Mouse (Mus musculus): Measurements from ENCODE around the gene Chd2.

Chd2 gene

GRCm38 (mm10) chr7:73478157-73479058 lies 63.2 kb downstream of the Chd2 start:
- in situ Hi-C loops (cut with MboI, MseI) = no loop called here

GRCm38 (mm10) chr7:73467741-73468140 lies 73.9 kb downstream of the Chd2 start:
- in situ Hi-C loops (cut with MboI, MseI) = no loop called here

GRCm38 (mm10) chr7:73463546-73463945 lies 78.1 kb downstream of the Chd2 start:
- in situ Hi-C loops (cut with MboI, MseI) = no loop called here

GRCm38 (mm10) chr7:73454113-73454512 lies 87.5 kb downstream of the Chd2 start:
- in situ Hi-C loops (cut with MboI, MseI) = loop anchor here in 1 of 2 experiments (5.0 kb wide), 1 partner anchor 38 kb away; no protein-coding TSS in a partner anchor

GRCm38 (mm10) chr7:73452187-73452808 lies 89.3 kb downstream of the Chd2 start:
- in situ Hi-C loops (cut with MboI, MseI) = loop anchor here in 1 of 2 experiments (5.0 kb wide), 1 partner anchor 40 kb away; no protein-coding TSS in a partner anchor

- in situ Hi-C loops (cut with MboI, MseI) = loop anchor here in 1 of 2 experiments (5.0 kb wide), 1 partner anchor 41 kb away; no protein-coding TSS in a partner anchor
Observed at GRCm38 (mm10) chr7:73451594-73451993, 90.0 kb downstream of the Chd2 start.

GRCm38 (mm10) chr7:73442246-73442645 lies 99.4 kb downstream of the Chd2 start:
- in situ Hi-C loops (cut with MboI, MseI) = no loop called here

- in situ Hi-C loops (cut with MboI, MseI) = no loop called here
Observed at GRCm38 (mm10) chr7:73441802-73442201, 99.8 kb downstream of the Chd2 start.

- in situ Hi-C loops (cut with MboI, MseI) = loop anchor here in 1 of 2 experiments (5.0 kb wide), 1 partner anchor 37 kb away; no protein-coding TSS in a partner anchor
Observed at GRCm38 (mm10) chr7:73435685-73436084, 105.9 kb downstream of the Chd2 start.

- in situ Hi-C loops (cut with MboI, MseI) = no loop called here
Observed at GRCm38 (mm10) chr7:73434336-73434677, 107.3 kb downstream of the Chd2 start.

GRCm38 (mm10) chr7:73433637-73434335 lies 107.8 kb downstream of the Chd2 start:
- in situ Hi-C loops (cut with MboI, MseI) = no loop called here

- in situ Hi-C loops (cut with MboI, MseI) = loop anchor here in 1 of 2 experiments (5.0 kb wide), 1 partner anchor 204 kb away; no protein-coding TSS in a partner anchor
Observed at GRCm38 (mm10) chr7:73428525-73428924, 113.1 kb downstream of the Chd2 start.

GRCm38 (mm10) chr7:73427794-73428193 lies 113.8 kb downstream of the Chd2 start:
- in situ Hi-C loops (cut with MboI, MseI) = loop anchor here in 1 of 2 experiments (5.0 kb wide), 1 partner anchor 205 kb away; no protein-coding TSS in a partner anchor

GRCm38 (mm10) chr7:73426752-73427386 lies 114.8 kb downstream of the Chd2 start:
- in situ Hi-C loops (cut with MboI, MseI) = loop anchor here in 1 of 2 experiments (5.0 kb wide), 1 partner anchor 205 kb away; no protein-coding TSS in a partner anchor

GRCm38 (mm10) chr7:73426235-73426634 lies 115.4 kb downstream of the Chd2 start:
- in situ Hi-C loops (cut with MboI, MseI) = loop anchor here in 1 of 2 experiments (5.0 kb wide), 1 partner anchor 206 kb away; no protein-coding TSS in a partner anchor

- in situ Hi-C loops (cut with MboI, MseI) = loop anchor here in 1 of 2 experiments (5.0 kb wide), 1 partner anchor 207 kb away; no protein-coding TSS in a partner anchor
Observed at GRCm38 (mm10) chr7:73425451-73425850, 116.2 kb downstream of the Chd2 start.

- in situ Hi-C loops (cut with MboI, MseI) = loop anchor here (5.0 kb wide), 2 partner anchors 208 to 1032 kb away; no protein-coding TSS in a partner anchor
Observed at GRCm38 (mm10) chr7:73424705-73425104, 116.9 kb downstream of the Chd2 start.

- in situ Hi-C loops (cut with MboI, MseI) = loop anchor here (5.0 kb wide), 1 partner anchor 1032 kb away; no protein-coding TSS in a partner anchor
Observed at GRCm38 (mm10) chr7:73424243-73424642, 117.4 kb downstream of the Chd2 start.

- in situ Hi-C loops (cut with MboI, MseI) = loop anchor here (5.0 kb wide), 1 partner anchor 1031 kb away; no protein-coding TSS in a partner anchor
Observed at GRCm38 (mm10) chr7:73423236-73423635, 118.4 kb downstream of the Chd2 start.

All from T-helper 17 cell (primary cell).